Mouse (Mus musculus): ENCODE measurements at regions not wholly inside any gene's neighbourhood (a gene's known extent, or its start where the extent isn't known, plus 50 kb on each side); places are given as distances from the start of the nearest gene placed in this dataset.

DNA sequence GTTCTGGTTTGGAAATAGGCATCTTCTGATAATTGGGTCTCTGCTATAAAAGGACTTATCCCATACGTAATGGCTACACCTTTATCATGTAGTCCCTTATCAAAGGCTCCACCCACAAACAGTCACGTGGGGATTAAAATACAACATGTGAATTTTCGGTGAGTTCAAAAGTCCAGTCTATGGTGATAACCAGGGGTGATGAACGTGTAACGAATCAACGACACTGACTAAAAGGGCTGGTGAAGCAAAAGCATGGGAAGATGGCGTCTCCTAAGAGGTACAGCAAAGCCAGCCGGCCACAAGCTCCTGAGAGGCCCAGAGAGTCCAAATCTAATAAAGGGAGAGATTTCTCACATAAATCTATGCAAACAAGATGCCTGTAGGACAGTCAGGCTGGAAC lies 124.3 kb downstream of the Sptssa start:
- TF ChIP-seq POLR2A (IDR thresholded peaks at IDR 0.05; ENCODE audit: insufficient read depth, low read length) (no peak), CTCF (IDR thresholded peaks at IDR 0.05; ENCODE audit: low read depth, low read length) (no peak), EP300 (IDR thresholded peaks at IDR 0.05; ENCODE audit: insufficient read depth, low read depth, low read length) (no peak)
- no peak overlapping the region for H3K4me3 ChIP-seq (ENCODE audit: low read depth, low read length)

DNA sequence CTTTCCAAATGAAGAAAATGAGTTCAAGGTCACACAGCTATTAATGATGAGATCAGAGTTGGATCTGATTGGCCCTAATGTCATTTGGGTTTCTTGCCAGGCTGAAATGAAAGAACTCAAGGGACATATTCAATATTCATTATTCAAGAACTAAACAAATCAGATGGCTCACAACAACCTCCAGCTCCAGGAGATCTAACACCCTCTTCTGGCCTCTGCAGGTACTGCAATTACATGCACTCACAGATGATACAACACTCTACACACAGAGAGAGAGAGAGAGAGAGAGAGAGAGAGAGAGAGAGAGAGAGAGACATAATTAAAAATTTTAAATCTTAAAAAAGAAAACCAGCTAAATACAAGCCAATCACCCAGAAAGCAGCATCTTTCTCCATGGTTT lies 128.3 kb downstream of the Sptssa start:
- Histone ChIP-seq H3K9ac (ENCODE audit: low read depth, poor library complexity, severe bottlenecking) (no peak overlapping the region), H3K4me1 (ENCODE audit: control insufficient read depth, insufficient read depth, low read length) (no peaks in the 10 kb centered on the region)
- TF ChIP-seq EP300 (IDR thresholded peaks at IDR 0.05; ENCODE audit: insufficient read depth, low read depth, low read length) (no peak), CTCF (IDR thresholded peaks at IDR 0.05; ENCODE audit: low read depth, low read length) (no peak)

More for the DNA sequence above, 124.3 kb downstream of the Sptssa start:
- Histone ChIP-seq H3K27ac (ENCODE audit: insufficient read depth, low read length) (no peak overlapping the region), H3K27me3 (ENCODE audit: control insufficient read depth, insufficient read depth, low read length, poor library complexity, severe bottlenecking) (no peaks in the 10 kb centered on the region), H3K4me1 (ENCODE audit: control insufficient read depth, insufficient read depth, low read length) (no peaks in the 10 kb centered on the region), H3K36me3 (ENCODE audit: control insufficient read depth, insufficient read depth, low read length, poor library complexity, severe bottlenecking) (no peaks in the 10 kb centered on the region), H3K9me3 (replicated peaks; ENCODE audit: control insufficient read depth, insufficient read depth, low read length, poor library complexity, severe bottlenecking) (no peaks in the 10 kb centered on the region), H3K9ac (ENCODE audit: low read depth, poor library complexity, severe bottlenecking) (no peak overlapping the region)

DNA sequence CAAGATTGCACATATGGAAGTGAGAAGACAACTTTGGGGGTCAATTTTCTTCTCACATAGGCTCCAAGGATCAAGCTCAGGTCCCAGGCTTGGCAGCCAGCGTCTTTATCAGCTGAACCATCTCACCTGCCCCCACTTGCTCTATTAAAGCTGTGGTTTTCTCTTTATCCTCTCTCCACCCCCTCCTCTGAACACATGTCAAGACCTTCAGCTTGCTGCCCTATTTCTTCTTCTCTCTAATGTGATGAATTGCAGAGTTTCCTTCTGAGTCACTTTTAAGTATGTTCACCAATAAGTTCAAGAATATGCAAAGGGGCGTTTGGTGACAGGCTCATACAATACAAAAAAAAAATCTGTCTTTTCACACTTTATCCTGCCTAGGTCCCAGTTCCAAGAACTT lies 128.8 kb downstream of the Sptssa start:
- Histone ChIP-seq H3K9me3 (replicated peaks; ENCODE audit: control insufficient read depth, insufficient read depth, low read length, poor library complexity, severe bottlenecking) (no peaks in the 10 kb centered on the region), H3K4me3 (ENCODE audit: low read depth, low read length) (no peak overlapping the region), H3K4me1 (ENCODE audit: control insufficient read depth, insufficient read depth, low read length) (no peaks in the 10 kb centered on the region), H3K27me3 (ENCODE audit: control insufficient read depth, insufficient read depth, low read length, poor library complexity, severe bottlenecking) (no peaks in the 10 kb centered on the region), H3K36me3 (ENCODE audit: control insufficient read depth, insufficient read depth, low read length, poor library complexity, severe bottlenecking) (no peaks in the 10 kb centered on the region), H3K9ac (ENCODE audit: low read depth, poor library complexity, severe bottlenecking) (no peak overlapping the region), H3K27ac (ENCODE audit: insufficient read depth, low read length) (no peak overlapping the region)
- TF ChIP-seq POLR2A (IDR thresholded peaks at IDR 0.05; ENCODE audit: insufficient read depth, low read length), result no peak
- TF ChIP-seq EP300 (IDR thresholded peaks at IDR 0.05; ENCODE audit: insufficient read depth, low read depth, low read length), result no peak
- TF ChIP-seq CTCF (IDR thresholded peaks at IDR 0.05; ENCODE audit: low read depth, low read length), result no peak

More for the DNA sequence above, 128.3 kb downstream of the Sptssa start:
- H3K27me3 ChIP-seq (ENCODE audit: control insufficient read depth, insufficient read depth, low read length, poor library complexity, severe bottlenecking), result no peaks in the 10 kb centered on the region
- H3K36me3 ChIP-seq (ENCODE audit: control insufficient read depth, insufficient read depth, low read length, poor library complexity, severe bottlenecking), result no peaks in the 10 kb centered on the region
- H3K27ac ChIP-seq (ENCODE audit: insufficient read depth, low read length), result no peak overlapping the region
- no peaks in the 10 kb centered on the region for H3K9me3 ChIP-seq (replicated peaks; ENCODE audit: control insufficient read depth, insufficient read depth, low read length, poor library complexity, severe bottlenecking)
- H3K4me3 ChIP-seq (ENCODE audit: low read depth, low read length), result no peak overlapping the region

DNA sequence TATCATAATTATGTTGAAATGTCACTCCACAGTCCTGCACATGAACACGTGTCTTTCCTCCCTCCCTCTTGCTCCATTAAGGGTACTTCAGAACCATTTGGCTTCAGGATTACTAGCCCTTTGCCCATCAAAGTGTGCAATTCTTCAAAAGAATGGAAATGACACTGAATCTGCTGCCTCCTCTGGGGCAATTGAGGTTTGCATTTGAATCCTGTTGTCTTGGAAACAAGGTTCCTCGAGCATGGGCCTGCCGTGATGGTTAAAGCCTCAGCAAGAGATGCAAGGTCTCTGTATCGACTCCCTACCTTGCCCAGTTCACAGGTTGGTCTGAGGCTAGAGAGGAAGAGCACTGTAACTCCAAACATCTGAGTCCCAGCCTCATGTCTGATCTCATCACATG lies 136.0 kb downstream of the Sptssa start:
- peaks cover 2% of the 10 kb centered on the region; the same call in 1 of the 2 replicates for H3K9me3 ChIP-seq (replicated peaks; ENCODE audit: control insufficient read depth, insufficient read depth, low read length, poor library complexity, severe bottlenecking)
- no peak overlapping the region for H3K9ac ChIP-seq (ENCODE audit: low read depth, poor library complexity, severe bottlenecking)
- no peaks in the 10 kb centered on the region for H3K36me3 ChIP-seq (ENCODE audit: control insufficient read depth, insufficient read depth, low read length, poor library complexity, severe bottlenecking)
- H3K27me3 ChIP-seq (ENCODE audit: control insufficient read depth, insufficient read depth, low read length, poor library complexity, severe bottlenecking), result no peaks in the 10 kb centered on the region
- no peak for TF ChIP-seq CTCF (IDR thresholded peaks at IDR 0.05; ENCODE audit: low read depth, low read length)
- TF ChIP-seq POLR2A (IDR thresholded peaks at IDR 0.05; ENCODE audit: insufficient read depth, low read length), result no peak
- no peak for TF ChIP-seq EP300 (IDR thresholded peaks at IDR 0.05; ENCODE audit: insufficient read depth, low read depth, low read length)
- H3K4me1 ChIP-seq (ENCODE audit: control insufficient read depth, insufficient read depth, low read length), result no peaks in the 10 kb centered on the region
- no peak overlapping the region for H3K4me3 ChIP-seq (ENCODE audit: low read depth, low read length)
- H3K27ac ChIP-seq (ENCODE audit: insufficient read depth, low read length), result no peak overlapping the region

DNA sequence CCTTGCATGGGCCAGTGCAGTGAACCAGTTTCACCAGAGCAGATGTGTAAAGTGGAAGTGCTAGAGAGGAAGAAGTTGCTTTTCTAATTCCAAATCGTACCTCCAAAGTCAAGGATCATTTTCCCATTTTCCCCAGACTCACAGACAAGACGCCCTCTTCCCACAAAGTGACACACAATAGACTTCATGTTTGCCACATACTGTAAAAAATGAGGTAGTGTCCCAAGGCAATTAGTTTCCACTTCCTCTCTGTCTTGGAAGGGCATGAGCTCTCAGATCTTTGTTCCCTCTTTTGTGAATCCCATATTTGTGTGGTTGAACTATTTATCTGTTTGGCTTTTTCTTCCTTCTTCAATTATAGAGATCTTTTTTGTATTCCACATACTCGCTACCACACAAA lies 137.0 kb downstream of the Sptssa start:
- no peak for TF ChIP-seq EP300 (IDR thresholded peaks at IDR 0.05; ENCODE audit: insufficient read depth, low read depth, low read length)
- TF ChIP-seq CTCF (IDR thresholded peaks at IDR 0.05; ENCODE audit: low read depth, low read length), result no peak
- no peak for TF ChIP-seq POLR2A (IDR thresholded peaks at IDR 0.05; ENCODE audit: insufficient read depth, low read length)
- H3K4me1 ChIP-seq (ENCODE audit: control insufficient read depth, insufficient read depth, low read length), result no peaks in the 10 kb centered on the region
- H3K36me3 ChIP-seq (ENCODE audit: control insufficient read depth, insufficient read depth, low read length, poor library complexity, severe bottlenecking), result no peaks in the 10 kb centered on the region
- no peaks in the 10 kb centered on the region; the same call in 1 of the 2 replicates for H3K27me3 ChIP-seq (ENCODE audit: control insufficient read depth, insufficient read depth, low read length, poor library complexity, severe bottlenecking)
- H3K9ac ChIP-seq (ENCODE audit: low read depth, poor library complexity, severe bottlenecking), result no peak overlapping the region
- peaks cover 2% of the 10 kb centered on the region; the same call in 1 of the 2 replicates for H3K9me3 ChIP-seq (replicated peaks; ENCODE audit: control insufficient read depth, insufficient read depth, low read length, poor library complexity, severe bottlenecking)
- H3K27ac ChIP-seq (ENCODE audit: insufficient read depth, low read length), result no peak overlapping the region
- H3K4me3 ChIP-seq (ENCODE audit: low read depth, low read length), result no peak overlapping the region

DNA sequence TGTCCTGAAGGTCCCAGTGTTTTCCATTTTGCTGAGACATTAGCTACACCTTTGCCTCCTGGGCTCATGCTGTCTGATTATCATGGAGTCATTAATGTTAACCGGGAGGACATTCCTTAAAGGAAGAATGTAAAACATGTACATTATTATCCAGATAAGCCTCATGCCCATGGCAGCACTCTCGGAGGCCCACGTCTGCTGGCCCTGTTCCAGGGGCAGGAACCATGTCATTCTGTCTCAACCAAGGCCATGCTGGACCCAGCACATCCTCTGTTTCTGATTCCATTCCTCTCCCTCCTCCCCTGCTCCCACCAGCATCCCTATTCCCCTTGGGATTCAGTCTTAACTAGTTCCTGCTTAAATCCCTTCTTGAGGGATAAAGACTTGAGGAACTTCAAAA lies 139.1 kb downstream of the Sptssa start:
- Histone ChIP-seq H3K27me3 (ENCODE audit: control insufficient read depth, insufficient read depth, low read length, poor library complexity, severe bottlenecking) (no peaks in the 10 kb centered on the region; the same call in 1 of the 2 replicates), H3K27ac (ENCODE audit: insufficient read depth, low read length) (no peak overlapping the region), H3K4me1 (ENCODE audit: control insufficient read depth, insufficient read depth, low read length) (no peaks in the 10 kb centered on the region)

More for the DNA sequence above, 139.1 kb downstream of the Sptssa start:
- Histone ChIP-seq H3K4me3 (ENCODE audit: low read depth, low read length) (no peak overlapping the region), H3K9ac (ENCODE audit: low read depth, poor library complexity, severe bottlenecking) (no peak overlapping the region), H3K36me3 (ENCODE audit: control insufficient read depth, insufficient read depth, low read length, poor library complexity, severe bottlenecking) (no peaks in the 10 kb centered on the region), H3K9me3 (replicated peaks; ENCODE audit: control insufficient read depth, insufficient read depth, low read length, poor library complexity, severe bottlenecking) (peaks cover 2% of the 10 kb centered on the region; the same call in 1 of the 2 replicates)
- no peak for TF ChIP-seq CTCF (IDR thresholded peaks at IDR 0.05; ENCODE audit: low read depth, low read length)
- TF ChIP-seq POLR2A (IDR thresholded peaks at IDR 0.05; ENCODE audit: insufficient read depth, low read length), result no peak
